Mouse (Mus musculus) megakaryocyte, embryonic 14.5 days (primary cell): ENCODE data around the gene Erg.

ENCODE experiments used
- FLI1 ChIP-seq: IDR thresholded peaks from 2 replicates; pipeline ENCODE4 v1.6.1; 2012; ENCODE audit warnings: low read length, inconsistent platforms, mixed read lengths
- GATA1 ChIP-seq: IDR thresholded peaks from 3 replicates; pipeline ENCODE4 v1.6.1; 2012; ENCODE audit warnings: mixed read lengths, low read length, inconsistent platforms, borderline replicate concordance

- TF ChIP-seq GATA1 (no peak), FLI1 (no peak)
Measured at GRCm38 (mm10) chr16:95374646-95375045, 211.7 kb downstream of the Erg start.
